Mouse (Mus musculus): ENCODE data around the gene Csf2rb. TPM values are rescaled to one million over a fixed set of nuclear protein-coding genes. Genes with fewer than 3 reads are reported as not detected.

Csf2rb gene
- polyA plus RNA-seq, 1 experiment from 2014 or later, result 1.2 TPM

Small RNAs within 50 kb of the gene (microRNA-seq; reads per million reads assigned to microRNA genes)
- gene Mir7676-1 (ENCODE audit: borderline number of aligned reads) (not detected), gene Mir7676-2 (ENCODE audit: borderline number of aligned reads) (not detected)

Other genes starting within 250 kb of the Csf2rb start
- 0.18 and 0.25 TPM in 2 replicates for gene Cacng2, start 205.7 kb upstream of the Csf2rb start, polyA plus RNA-seq (2014; fragmentation: Nextera tagmentation; extraction: Ambion mirVana)
- 111 and 115 TPM in 2 replicates for gene Ift27, start 151.6 kb upstream of the Csf2rb start, polyA plus RNA-seq (2014; fragmentation: Nextera tagmentation; extraction: Ambion mirVana)
- 0.22 TPM in 1 of 2 replicates, not detected in the other for gene Pvalb, start 119.4 kb upstream of the Csf2rb start, polyA plus RNA-seq (2014; fragmentation: Nextera tagmentation; extraction: Ambion mirVana)
- gene Ncf4, start 81.0 kb upstream of the Csf2rb start, polyA plus RNA-seq (2014; fragmentation: Nextera tagmentation; extraction: Ambion mirVana), result 6.2 and 7.9 TPM in 2 replicates
- gene Csf2rb2, start 20.0 kb upstream of the Csf2rb start, polyA plus RNA-seq (2014; fragmentation: Nextera tagmentation; extraction: Ambion mirVana), result 0.26 and 0.38 TPM in 2 replicates
- not detected in 2 replicates for gene Tex33, start 70.2 kb downstream of the Csf2rb start, polyA plus RNA-seq (2014; fragmentation: Nextera tagmentation; extraction: Ambion mirVana)
- 9.7 and 10.1 TPM in 2 replicates for gene Tst, start 80.2 kb downstream of the Csf2rb start, polyA plus RNA-seq (2014; fragmentation: Nextera tagmentation; extraction: Ambion mirVana)
- 2.3 and 2.5 TPM in 2 replicates for gene Mpst, start 80.7 kb downstream of the Csf2rb start, polyA plus RNA-seq (2014; fragmentation: Nextera tagmentation; extraction: Ambion mirVana)
- gene Kctd17, start 102.8 kb downstream of the Csf2rb start, polyA plus RNA-seq (2014; fragmentation: Nextera tagmentation; extraction: Ambion mirVana), result 36.0 and 47.5 TPM in 2 replicates
- gene Tmprss6, start 142.9 kb downstream of the Csf2rb start, polyA plus RNA-seq (2014; fragmentation: Nextera tagmentation; extraction: Ambion mirVana), result 0.21 and 0.49 TPM in 2 replicates
- gene Il2rb, start 169.5 kb downstream of the Csf2rb start, polyA plus RNA-seq (2014; fragmentation: Nextera tagmentation; extraction: Ambion mirVana), result 0.17 TPM in 1 of 2 replicates, not detected in the other
- gene C1qtnf6, start 205.7 kb downstream of the Csf2rb start, polyA plus RNA-seq (2014; fragmentation: Nextera tagmentation; extraction: Ambion mirVana), result 15.2 and 18.8 TPM in 2 replicates
- not detected in 2 replicates for gene Sstr3, start 218.9 kb downstream of the Csf2rb start, polyA plus RNA-seq (2014; fragmentation: Nextera tagmentation; extraction: Ambion mirVana)
- 4.5 and 9.2 TPM in 2 replicates for gene Rac2, start 247.0 kb downstream of the Csf2rb start, polyA plus RNA-seq (2014; fragmentation: Nextera tagmentation; extraction: Ambion mirVana)